Mouse (Mus musculus) ES-E14 (cell line): ENCODE data around the gene Fam221a. TPM values are rescaled to one million over a fixed set of nuclear protein-coding genes. Genes with fewer than 3 reads are reported as not detected.

ENCODE experiments used
- DNase-seq: peaks from one replicate; pipeline ENCODE4 v3.0.0-alpha.2; 2013; ENCODE audit warnings: low read depth, low spot score
- H3K27ac ChIP-seq: 2 replicates; pipeline ENCODE4 v1.5.1; 2012; ENCODE audit warnings: low read depth, mild to moderate bottlenecking, low read length, moderate library complexity, mixed read lengths; ENCODE audit not compliant: poor library complexity, insufficient read depth, severe bottlenecking
- H3K36me3 ChIP-seq: 2 replicates; pipeline ENCODE4 v1.6.1; 2012; ENCODE audit warnings: mild to moderate bottlenecking, low read length, moderate library complexity, mixed read lengths; ENCODE audit not compliant: control insufficient read depth, poor library complexity, insufficient read depth, severe bottlenecking
- H3K4me1 ChIP-seq, 2 experiments: fragments of 150-350 bp in 1 of 2; sonication (generic) in 1 of 2; 2 replicates each; pipeline ENCODE4 v1.6.1; 2012; ENCODE audit warnings: low read length in 2 of 2, mild to moderate bottlenecking in 1 of 2, mixed read lengths in 1 of 2; ENCODE audit not compliant: control insufficient read depth in 2 of 2, insufficient read depth in 2 of 2, poor library complexity in 1 of 2
- H3K4me3 ChIP-seq, 2 experiments: fragments of 150-350 bp in 1 of 2; sonication (generic) in 1 of 2; 2 replicates each; pipeline ENCODE4 v1.5.1; 2012; ENCODE audit warnings: low read length in 2 of 2, low read depth in 1 of 2, mild to moderate bottlenecking in 1 of 2, mixed read lengths in 1 of 2; ENCODE audit not compliant: insufficient read depth in 1 of 2, poor library complexity in 1 of 2, severe bottlenecking in 1 of 2
- H3K9ac ChIP-seq: 2 replicates; pipeline ENCODE4 v1.6.1; 2012; ENCODE audit warnings: low read depth, mild to moderate bottlenecking, low read length, mixed read lengths; ENCODE audit not compliant: poor library complexity, insufficient read depth, severe bottlenecking
- H3K9me3 ChIP-seq: fragments of 150-350 bp; sonication (generic); 2 replicates; pipeline ENCODE4 v1.6.1; 2012; ENCODE audit warnings: low read depth, mild to moderate bottlenecking, low read length; ENCODE audit not compliant: control insufficient read depth, insufficient read depth
- CHD2 ChIP-seq: IDR thresholded peaks from 2 replicates; pipeline ENCODE4 v1.6.1; 2014; ENCODE audit warnings: mild to moderate bottlenecking, low read depth, low read length, inconsistent platforms
- HCFC1 ChIP-seq: IDR thresholded peaks from 2 replicates; pipeline ENCODE4 v1.6.1; 2012; ENCODE audit warnings: low read length, inconsistent platforms, borderline replicate concordance; ENCODE audit not compliant: insufficient read depth
- MAFK ChIP-seq: IDR thresholded peaks from 2 replicates; pipeline ENCODE4 v1.6.1; 2014; ENCODE audit warnings: mild to moderate bottlenecking, low read depth, low read length, inconsistent platforms; ENCODE audit not compliant: insufficient read depth
- ZC3H11A ChIP-seq: IDR thresholded peaks from 2 replicates; pipeline ENCODE4 v1.6.1; 2012; ENCODE audit warnings: low read depth, mild to moderate bottlenecking, inconsistent platforms, low read length, borderline replicate concordance
- ZNF384 ChIP-seq: IDR thresholded peaks from 2 replicates; pipeline ENCODE4 v1.6.1; 2012; ENCODE audit warnings: low read depth, low read length, inconsistent platforms
- in situ Hi-C, 2 experiments: fragments of 600-800 bp; cut with MboI; formaldehyde crosslinking; loops; one replicate each; pipeline ENCODE4 v1.15.1; 2025; ENCODE audit warnings: low sequenced_read_pairs in 2 of 2, inconsistent platforms in 1 of 2; ENCODE audit not compliant: unreplicated experiment in 2 of 2
- total RNA-seq: library from RNA; depleted of rRNA; stranded (reverse); fragments of 300-350 nt; gene quantifications from 2 replicates; pipeline ENCODE4 v1.2.3, GENCODE M21; 2012

Gene Fam221a
- total RNA-seq, 1 experiment = 4.9 TPM

- Histone ChIP-seq H3K9me3 (no peaks in the 10 kb centered on the region), H3K27ac (no peak overlapping the region), H3K36me3 (no peaks in the 10 kb centered on the region), H3K4me1 (peaks cover 2 to 6% of the 10 kb centered on the region in 2 experiments; a peak in 1 of 4 replicates), H3K4me3 (no peak overlapping the region), H3K9ac (no peak overlapping the region)
- in situ Hi-C loops = no loop called here
- TF ChIP-seq HCFC1 = no peak
- no peak for TF ChIP-seq MAFK
- TF ChIP-seq CHD2 = no peak
- TF ChIP-seq ZNF384 = no peak
- TF ChIP-seq ZC3H11A = no peak
- no peak for DNase-seq
Measured at GRCm38 (mm10) chr6:49322056-49322455, 45.5 kb upstream of the Fam221a start.

GRCm38 (mm10) chr6:49322986-49323385 is 44.6 kb upstream of the Fam221a start:
- no peak overlapping the region for H3K27ac ChIP-seq
- H3K4me3 ChIP-seq = no peak overlapping the region
- no peak for TF ChIP-seq ZC3H11A
- TF ChIP-seq ZNF384 = no peak
- no peak for TF ChIP-seq HCFC1
- no peak for TF ChIP-seq CHD2
- TF ChIP-seq MAFK = no peak
- in situ Hi-C loops = no loop called here
- peaks cover 2 to 6% of the 10 kb centered on the region in 2 experiments; a peak in 1 of 4 replicates for H3K4me1 ChIP-seq
- H3K36me3 ChIP-seq = no peaks in the 10 kb centered on the region
- DNase-seq = no peak
- no peak overlapping the region for H3K9ac ChIP-seq
- no peaks in the 10 kb centered on the region for H3K9me3 ChIP-seq

- peaks cover 2 to 6% of the 10 kb centered on the region in 2 experiments; a peak in 1 of 4 replicates for H3K4me1 ChIP-seq
- no peak overlapping the region for H3K27ac ChIP-seq
- no peak for DNase-seq
- H3K36me3 ChIP-seq = no peaks in the 10 kb centered on the region
- H3K9ac ChIP-seq = no peak overlapping the region
- in situ Hi-C loops = no loop called here
- TF ChIP-seq ZNF384 (no peak), CHD2 (peak; percentile 73), MAFK (no peak), HCFC1 (no peak), ZC3H11A (no peak)
- no peak overlapping the region for H3K4me3 ChIP-seq
- H3K9me3 ChIP-seq = no peaks in the 10 kb centered on the region
Measured at GRCm38 (mm10) chr6:49324528-49324927, 43.0 kb upstream of the Fam221a start.

- Histone ChIP-seq H3K9me3 (no peaks in the 10 kb centered on the region), H3K4me3 (no peak overlapping the region), H3K4me1 (peaks cover 2 to 3% of the 10 kb centered on the region in 2 experiments; a peak in 1 of 4 replicates), H3K36me3 (no peaks in the 10 kb centered on the region), H3K27ac (no peak overlapping the region), H3K9ac (no peak overlapping the region)
- in situ Hi-C loops = no loop called here
- TF ChIP-seq HCFC1 (no peak), CHD2 (no peak), ZC3H11A (no peak), ZNF384 (no peak), MAFK (no peak)
- DNase-seq = no peak
Measured at GRCm38 (mm10) chr6:49325294-49325693, 42.2 kb upstream of the Fam221a start.

- Histone ChIP-seq H3K4me3 (no peak overlapping the region), H3K9me3 (no peaks in the 10 kb centered on the region), H3K27ac (no peak overlapping the region), H3K4me1 (peaks cover 0 to 7% of the 10 kb centered on the region in 2 experiments; a peak in 2 of 4 replicates), H3K9ac (no peak overlapping the region), H3K36me3 (no peaks in the 10 kb centered on the region)
- no peak for DNase-seq
- TF ChIP-seq ZNF384 (no peak), ZC3H11A (no peak), CHD2 (no peak), HCFC1 (no peak)
- in situ Hi-C loops = no loop called here
Measured at GRCm38 (mm10) chr6:49326846-49327245, 40.7 kb upstream of the Fam221a start.
